In the genomic region with DNA sequence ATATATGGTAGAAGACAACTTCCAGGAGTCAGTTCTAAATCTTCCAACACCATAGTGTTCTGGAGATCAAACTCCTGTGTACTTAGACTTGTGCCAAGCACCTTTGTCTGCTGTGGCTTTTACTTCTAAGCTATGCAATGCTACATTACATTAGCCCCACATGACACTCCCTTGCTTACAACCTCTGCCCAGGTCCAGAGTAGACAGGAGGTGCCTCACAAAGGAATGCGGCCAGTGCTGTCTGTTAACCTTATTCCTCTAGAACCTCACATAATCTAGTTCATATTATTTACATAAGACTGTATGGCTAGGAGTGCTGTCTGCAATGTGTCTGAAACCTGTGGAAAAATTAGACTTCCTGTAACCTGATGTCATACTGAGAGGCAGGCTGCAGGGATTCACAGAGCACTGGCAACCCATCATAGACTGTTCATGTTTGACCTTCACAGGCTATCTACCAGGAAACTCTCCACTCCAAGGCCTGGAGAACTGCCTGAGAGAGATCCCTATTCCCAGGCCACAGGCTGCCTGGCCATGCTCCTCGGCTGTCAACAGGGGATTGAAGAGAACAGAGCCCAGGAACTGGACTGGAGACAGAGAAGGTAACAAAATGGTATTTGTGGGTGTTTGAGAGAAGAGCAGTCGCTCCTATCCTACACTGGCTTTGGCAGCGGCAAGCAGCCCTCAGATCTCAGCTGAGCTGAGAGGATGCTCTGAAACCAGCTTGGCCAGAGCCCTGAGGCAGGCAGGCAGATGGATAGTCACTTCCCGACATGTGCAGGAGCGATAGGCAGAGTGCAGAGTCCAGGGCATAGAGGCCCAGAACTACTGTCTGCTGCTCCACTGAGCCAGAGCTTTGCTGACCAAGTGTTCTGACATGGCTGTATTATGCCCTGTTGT, we compare ENCODE assay signal across 11 mouse cellular contexts. TPM values are rescaled to one million over a fixed set of nuclear protein-coding genes. Genes with fewer than 3 reads are reported as not detected.
A peak's percentile ranks its signal among the peaks of the same experiment; 100 is the strongest.
DNase-seq lines count a peak whose midpoint lies in the region; ATAC-seq and TF ChIP-seq lines count a peak whose summit lies in the region.
"Had no signal": no experiment of that assay in that cellular context is flagged by ENCODE, and none has a peak within 500 bp of the region (broad histone marks: within the 10 kb centered on the region; RNA-seq: fewer than 3 reads in every experiment).

No protein-coding gene starts in this region.

- no peaks in the 10 kb centered on the region for H3K9me3 ChIP-seq in kidney, postnatal 0 days (replicated peaks; ENCODE audit: low read length)
- no peaks in the 10 kb centered on the region for H3K9me3 ChIP-seq in kidney, embryonic 15.5 days (replicated peaks)
- H3K9me3 ChIP-seq in heart, embryonic 14.5 days (ENCODE audit: control insufficient read depth, low read length): no peaks in the 10 kb centered on the region
- H3K9me3 ChIP-seq in limb, embryonic 10.5 days (replicated peaks): no peaks in the 10 kb centered on the region
- H3K9me3 ChIP-seq: midbrain, embryonic 13.5 days had no signal

- no peaks in the 10 kb centered on the region for H3K27me3 ChIP-seq in kidney, postnatal 0 days (ENCODE audit: insufficient read depth, low read length)
- H3K27me3 ChIP-seq in kidney, embryonic 15.5 days: no peaks in the 10 kb centered on the region
- no peaks in the 10 kb centered on the region for H3K27me3 ChIP-seq in heart, embryonic 14.5 days (ENCODE audit: control insufficient read depth, insufficient read depth, low read length)
- no peaks in the 10 kb centered on the region for H3K27me3 ChIP-seq in limb, embryonic 10.5 days (ENCODE audit: low read depth, poor library complexity, severe bottlenecking)
- H3K27me3 ChIP-seq: midbrain, embryonic 13.5 days had no signal

- peak; percentile 72 for ATAC-seq in kidney, postnatal 0 days (replicated peaks; ENCODE audit: low FRiP score, low read depth)
- ATAC-seq in kidney, embryonic 15.5 days (replicated peaks; ENCODE audit: low FRiP score): no peak
- ATAC-seq in heart, embryonic 14.5 days (ENCODE audit: insufficient number of reproducible peaks, insufficient read depth, low FRiP score, low read depth): peak; percentile 63
- no peak for ATAC-seq in CD4-positive, CD25-positive, alpha-beta regulatory T cell, adult 4 months
- ATAC-seq: lung, postnatal 0 days; midbrain, embryonic 13.5 days had no signal

- H3K4me1 ChIP-seq in kidney, postnatal 0 days (replicated peaks; ENCODE audit: insufficient read depth, low read length): no peaks in the 10 kb centered on the region
- no peaks in the 10 kb centered on the region for H3K4me1 ChIP-seq in kidney, embryonic 15.5 days
- H3K4me1 ChIP-seq in heart, embryonic 14.5 days (ENCODE audit: control insufficient read depth in 2 of 2, insufficient read depth in 2 of 2, low read length in 2 of 2): peaks cover 3 to 18% of the 10 kb centered on the region in 2 experiments
- no peaks in the 10 kb centered on the region for H3K4me1 ChIP-seq in limb, embryonic 10.5 days
- H3K4me1 ChIP-seq: midbrain, embryonic 13.5 days had no signal

- no peak for TF ChIP-seq CTCF in kidney, postnatal 0 days (IDR thresholded peaks at IDR 0.05; ENCODE audit: low read depth)

- H3K9ac ChIP-seq in kidney, postnatal 0 days (ENCODE audit: low read depth, low read length): no peak overlapping the region
- H3K9ac ChIP-seq in kidney, embryonic 15.5 days: no peak overlapping the region
- H3K9ac ChIP-seq in heart, embryonic 14.5 days (ENCODE audit: low read length): no peak overlapping the region
- H3K9ac ChIP-seq: midbrain, embryonic 13.5 days had no signal

- H3K4me3 ChIP-seq in kidney, postnatal 0 days (replicated peaks; ENCODE audit: low read depth, low read length): no peak overlapping the region
- no peak overlapping the region for H3K4me3 ChIP-seq in kidney, embryonic 15.5 days (replicated peaks)
- H3K4me3 ChIP-seq in heart, embryonic 14.5 days (ENCODE audit: control insufficient read depth in 1 of 2, insufficient read depth in 1 of 2, low read depth in 1 of 2, low read length in 2 of 2): no peak overlapping the region
- H3K4me3 ChIP-seq in limb, embryonic 10.5 days: no peak overlapping the region
- H3K4me3 ChIP-seq: midbrain, embryonic 13.5 days had no signal

- H3K36me3 ChIP-seq in kidney, postnatal 0 days (ENCODE audit: insufficient read depth, low read length): peaks cover 86% of the 10 kb centered on the region
- peaks cover 100% of the 10 kb centered on the region for H3K36me3 ChIP-seq in kidney, embryonic 15.5 days
- H3K36me3 ChIP-seq in heart, embryonic 14.5 days (ENCODE audit: control insufficient read depth, insufficient read depth, low read length): peaks cover 100% of the 10 kb centered on the region
- peaks cover 100% of the 10 kb centered on the region for H3K36me3 ChIP-seq in limb, embryonic 10.5 days

- H3K27ac ChIP-seq in kidney, postnatal 0 days: no peak overlapping the region
- H3K27ac ChIP-seq in kidney, embryonic 15.5 days: no peak overlapping the region
- peak overlapping the region; percentile 63 to 73 for H3K27ac ChIP-seq in heart, embryonic 14.5 days (replicated peaks in 1 of 2; ENCODE audit: control insufficient read depth in 1 of 2, insufficient read depth in 1 of 2, low read depth in 2 of 2, low read length in 2 of 2)
- no peak overlapping the region for H3K27ac ChIP-seq in limb, embryonic 10.5 days
- H3K27ac ChIP-seq: midbrain, embryonic 13.5 days had no signal

- H3K4me2 ChIP-seq in kidney, postnatal 0 days (ENCODE audit: low read length): no peak overlapping the region
- no peak overlapping the region for H3K4me2 ChIP-seq in kidney, embryonic 15.5 days
- no peak overlapping the region for H3K4me2 ChIP-seq in heart, embryonic 14.5 days (ENCODE audit: low read length)
- H3K4me2 ChIP-seq: midbrain, embryonic 13.5 days had no signal

- WGBS in kidney, postnatal 0 days: 88% methylated on average over 6 of the region's 6 CpGs
- WGBS in kidney, embryonic 15.5 days: 91% methylated on average over 6 of the region's 6 CpGs
- 62% methylated on average over 6 of the region's 6 CpGs for WGBS in heart, embryonic 14.5 days
- 88% methylated on average over 6 of the region's 6 CpGs for WGBS in limb, embryonic 10.5 days

- peak; percentile 45 for DNase-seq in adrenal gland, adult 8-10 months
- no peak for DNase-seq in adrenal gland, postnatal 4 days (ENCODE audit: low spot score in 2 of 2)
- DNase-seq in kidney, postnatal 0 days (ENCODE audit: low spot score): no peak
- peak; percentile 12 for DNase-seq in limb, embryonic 10.5 days (ENCODE audit: low spot score)
- no peak for DNase-seq in right cerebral cortex, postnatal 36 days (ENCODE audit: low spot score in 2 of 2)

RNA-seq across cellular contexts. Expression of a gene that starts 16.1 kb away (rescaled TPM):
- total RNA-seq in adrenal gland, adult 8-10 months (2022): 10 to 100 TPM; 44.0 to 56.6 (median 50.8) TPM
- total RNA-seq in adrenal gland, postnatal 4 days (2021): 10 to 100 TPM; 47.5 to 50.8 TPM
- 15.7 and 16.0 TPM in 2 replicates for polyA plus RNA-seq in kidney, postnatal 0 days (2015; fragmentation: Nextera tagmentation; extraction: Ambion mirVana)
- 21.2 and 23.6 TPM in 2 replicates for polyA plus RNA-seq in kidney, embryonic 15.5 days (2015; fragmentation: Nextera tagmentation; extraction: Ambion mirVana)
- polyA plus RNA-seq in heart, embryonic 14.5 days (2014; fragmentation: Nextera tagmentation; extraction: Ambion mirVana): 14.4 and 16.5 TPM in 2 replicates
- polyA plus RNA-seq in limb, embryonic 10.5 days (2016; fragmentation: Nextera tagmentation; extraction: Ambion mirVana): 28.3 and 33.4 TPM in 2 replicates
- polyA plus RNA-seq in CD4-positive, CD25-positive, alpha-beta regulatory T cell, adult 4 months (2017; shearing (Covaris generic)): 10 to 100 TPM; 11.9 to 22.8 TPM

RNA-seq across cellular contexts. Expression of a gene that starts 34.2 kb away (rescaled TPM):
- total RNA-seq in adrenal gland, adult 8-10 months (2022): 10 to 100 TPM; 56.7 to 68.0 (median 60.6) TPM
- total RNA-seq in adrenal gland, postnatal 4 days (2021): 10 to 100 TPM; 64.1 to 64.7 TPM
- polyA plus RNA-seq in kidney, postnatal 0 days (2015; fragmentation: Nextera tagmentation; extraction: Ambion mirVana): 27.9 and 33.4 TPM in 2 replicates
- polyA plus RNA-seq in kidney, embryonic 15.5 days (2015; fragmentation: Nextera tagmentation; extraction: Ambion mirVana): 27.2 and 29.6 TPM in 2 replicates
- polyA plus RNA-seq in heart, embryonic 14.5 days (2014; fragmentation: Nextera tagmentation; extraction: Ambion mirVana): 24.8 and 26.2 TPM in 2 replicates
- polyA plus RNA-seq in limb, embryonic 10.5 days (2016; fragmentation: Nextera tagmentation; extraction: Ambion mirVana): 11.0 and 19.6 TPM in 2 replicates
- polyA plus RNA-seq in CD4-positive, CD25-positive, alpha-beta regulatory T cell, adult 4 months (2017; shearing (Covaris generic)): 10 to 100 TPM; 11.4 to 12.6 TPM

RNA-seq across cellular contexts. Expression of a gene that starts 36.6 kb away (rescaled TPM):
- 1 to 10 TPM; 2.7 to 9.7 (median 5.6) TPM for total RNA-seq in adrenal gland, adult 8-10 months (2022)
- total RNA-seq in adrenal gland, postnatal 4 days (2021): 1 to 10 TPM; 2.6 to 4.0 TPM
- polyA plus RNA-seq in kidney, postnatal 0 days (2015; fragmentation: Nextera tagmentation; extraction: Ambion mirVana): 0.46 and 0.64 TPM in 2 replicates
- 0.22 and 0.86 TPM in 2 replicates for polyA plus RNA-seq in kidney, embryonic 15.5 days (2015; fragmentation: Nextera tagmentation; extraction: Ambion mirVana)
- polyA plus RNA-seq in heart, embryonic 14.5 days (2014; fragmentation: Nextera tagmentation; extraction: Ambion mirVana): 0.57 and 0.58 TPM in 2 replicates
- 0.20 and 0.45 TPM in 2 replicates for polyA plus RNA-seq in limb, embryonic 10.5 days (2016; fragmentation: Nextera tagmentation; extraction: Ambion mirVana)
- polyA plus RNA-seq in CD4-positive, CD25-positive, alpha-beta regulatory T cell, adult 4 months (2017; shearing (Covaris generic)): under 1 TPM; 0.20 to 0.73 TPM
- total RNA-seq: MEL had no signal

Comparison
In these comparisons a context has a peak if more than half of its experiments do, and no peak if none do; other contexts are left out.
1. DNase-seq: peak in adrenal gland, adult 8-10 months (single experiment) and limb, embryonic 10.5 days (single experiment); none in adrenal gland, postnatal 4 days (0 of 2), kidney, postnatal 0 days (single experiment) and right cerebral cortex, postnatal 36 days (0 of 2).
2. ATAC-seq: peak in kidney, postnatal 0 days (single experiment) and heart, embryonic 14.5 days (single experiment); none in kidney, embryonic 15.5 days (single experiment) and CD4-positive, CD25-positive, alpha-beta regulatory T cell, adult 4 months (single experiment).
3. H3K27ac ChIP-seq: peak in heart, embryonic 14.5 days (2 of 2); none in kidney, postnatal 0 days (single experiment), kidney, embryonic 15.5 days (single experiment) and limb, embryonic 10.5 days (single experiment).